Mouse (Mus musculus) activated CD4-positive, CD25-positive, alpha-beta regulatory T cell, adult 4 months (primary cell): Measurements from ENCODE around the gene Hcar1. TPM values are rescaled to one million over a fixed set of nuclear protein-coding genes. Genes with fewer than 3 reads are reported as not detected.

Experiments used
- ATAC-seq: one replicate; pipeline ENCODE4 v1.8.0; 2017
- polyA plus RNA-seq, 2 experiments: library from polyadenylated mRNA; unstranded; fragments of 100-300 nt; shearing (Covaris generic); gene quantifications; one replicate each; pipeline ENCODE4 v1.2.1; 2017

Hcar1 gene
- not detected for polyA plus RNA-seq

DNA sequence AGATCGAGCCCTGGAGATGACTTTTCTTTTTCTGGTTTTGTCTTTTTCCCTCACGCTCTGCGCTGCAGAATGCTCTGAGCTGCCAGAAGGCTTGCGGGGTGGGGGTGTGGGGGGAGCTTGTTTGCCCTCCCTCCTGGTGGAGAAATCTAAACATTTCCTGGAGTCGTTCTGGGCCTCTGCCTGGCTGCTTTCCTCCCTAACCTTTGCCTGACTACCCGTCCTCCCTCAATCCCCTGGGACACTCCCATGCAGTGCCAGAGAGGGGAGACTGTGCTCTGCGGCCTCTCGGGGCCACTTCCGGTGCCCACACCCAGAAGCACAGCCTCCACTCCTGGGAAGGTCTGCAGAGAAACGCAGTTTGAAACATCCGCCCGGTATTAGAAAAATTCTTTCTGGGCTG is at the start of gene Hcar1:
Gene Hcar1 (minus strand): TSS at position 93 of the 400 bp plus-strand sequence.
- ATAC-seq = no peak

DNA sequence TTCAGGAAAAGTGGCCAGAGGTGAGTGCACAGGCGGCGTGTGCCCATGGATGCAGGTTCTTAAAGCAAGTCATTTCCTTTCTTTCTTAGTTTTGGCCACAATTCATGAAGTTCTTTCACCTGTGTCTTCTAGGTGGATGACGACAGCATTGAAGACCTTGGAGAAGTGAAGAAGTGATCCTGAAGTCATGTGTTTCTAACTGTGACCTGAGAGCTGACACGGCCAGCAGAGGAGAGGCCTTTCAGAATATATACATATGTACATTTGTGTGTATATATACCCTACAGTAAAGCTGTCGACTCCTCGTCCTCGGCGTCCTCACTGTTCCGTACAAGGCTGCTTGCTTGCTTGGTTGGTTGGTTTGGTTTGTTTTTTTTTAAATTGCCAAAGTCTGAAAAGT is 47.3 kb upstream of the Hcar1 start, which contains the start of gene Gm43518:
Gene Gm43518 (plus strand): TSS at position 301 of the 400 bp plus-strand sequence.
- no peak for ATAC-seq

DNA sequence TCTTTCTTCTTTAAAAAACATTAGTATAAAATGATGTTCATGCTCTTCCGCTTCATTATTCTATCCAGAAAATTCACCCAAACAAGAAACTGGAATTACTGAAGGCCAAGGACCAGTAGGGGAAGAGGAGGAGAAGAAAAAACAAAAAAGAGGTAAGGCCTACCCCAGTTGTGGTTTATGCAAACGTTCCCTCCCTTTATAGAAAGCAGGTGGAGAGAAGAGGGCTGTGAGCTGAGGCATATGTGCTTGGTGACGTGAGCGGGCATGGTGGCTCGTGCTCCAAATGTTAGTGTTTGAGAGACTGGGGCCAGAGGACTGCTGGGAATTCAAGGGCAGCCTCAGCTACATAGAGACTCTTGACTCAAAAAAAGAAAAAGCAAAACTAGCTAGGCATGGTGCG is 42.3 kb upstream of the Hcar1 start:
- no peak for ATAC-seq

GRCm38 (mm10) chr5:123914852-123915251 is 35.0 kb upstream of the Hcar1 start:
- peak; percentile 93 for ATAC-seq

DNA sequence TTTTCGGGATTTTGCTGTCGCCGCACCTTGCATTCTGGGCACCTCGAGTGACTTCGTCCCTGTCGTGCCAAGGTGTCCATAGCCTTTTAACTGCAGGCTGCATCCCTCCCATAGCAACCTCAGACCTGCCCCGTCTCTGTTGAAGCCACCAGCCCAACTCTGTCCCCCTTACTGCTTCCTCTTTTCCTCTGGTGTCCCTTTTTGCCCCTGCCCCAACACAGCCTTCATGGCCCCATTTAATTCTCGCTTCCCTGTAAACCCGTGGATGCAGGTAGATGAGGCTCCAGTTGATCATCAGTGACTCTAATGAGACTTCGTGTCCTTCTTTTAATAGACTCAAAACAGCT is 27.8 kb upstream of the Hcar1 start:
- no peak for ATAC-seq

DNA sequence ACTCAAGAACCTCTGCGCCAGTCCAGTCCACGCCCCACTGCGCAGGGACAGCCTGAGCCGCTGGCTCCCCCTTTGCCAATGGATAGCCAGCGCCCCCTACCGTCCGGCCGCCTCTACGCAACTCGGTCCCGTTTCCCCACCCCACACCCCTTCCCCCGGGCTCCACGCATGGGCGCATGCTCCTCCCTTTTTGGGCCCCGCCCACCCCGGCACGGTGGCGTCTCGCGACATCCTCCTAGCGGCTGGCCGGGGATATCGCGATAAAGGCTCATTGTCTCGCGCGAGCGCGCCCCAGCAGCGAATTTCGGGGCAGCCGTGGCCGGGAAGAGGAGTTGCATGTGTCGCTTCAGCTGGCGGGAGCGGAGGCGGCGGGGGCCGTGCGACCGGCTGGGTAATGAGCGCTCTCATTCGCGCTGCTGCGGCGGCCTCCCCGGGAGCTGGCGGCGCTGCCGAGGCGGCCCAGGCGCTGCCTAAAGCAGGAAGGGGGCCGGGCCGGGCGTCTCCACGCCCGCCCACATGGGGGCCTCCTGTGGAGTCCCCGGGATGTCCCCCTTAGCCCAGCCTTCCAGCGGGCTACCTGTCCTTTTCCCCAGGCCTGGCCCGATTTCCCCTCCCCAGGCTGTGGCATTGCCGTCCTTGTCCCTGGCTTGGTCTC is 27.3 kb upstream of the Hcar1 start, which contains the start of gene Denr:
Gene Denr (plus strand): TSS at position 200 of the 655 bp plus-strand sequence.
- ATAC-seq = peak; percentile 95

DNA sequence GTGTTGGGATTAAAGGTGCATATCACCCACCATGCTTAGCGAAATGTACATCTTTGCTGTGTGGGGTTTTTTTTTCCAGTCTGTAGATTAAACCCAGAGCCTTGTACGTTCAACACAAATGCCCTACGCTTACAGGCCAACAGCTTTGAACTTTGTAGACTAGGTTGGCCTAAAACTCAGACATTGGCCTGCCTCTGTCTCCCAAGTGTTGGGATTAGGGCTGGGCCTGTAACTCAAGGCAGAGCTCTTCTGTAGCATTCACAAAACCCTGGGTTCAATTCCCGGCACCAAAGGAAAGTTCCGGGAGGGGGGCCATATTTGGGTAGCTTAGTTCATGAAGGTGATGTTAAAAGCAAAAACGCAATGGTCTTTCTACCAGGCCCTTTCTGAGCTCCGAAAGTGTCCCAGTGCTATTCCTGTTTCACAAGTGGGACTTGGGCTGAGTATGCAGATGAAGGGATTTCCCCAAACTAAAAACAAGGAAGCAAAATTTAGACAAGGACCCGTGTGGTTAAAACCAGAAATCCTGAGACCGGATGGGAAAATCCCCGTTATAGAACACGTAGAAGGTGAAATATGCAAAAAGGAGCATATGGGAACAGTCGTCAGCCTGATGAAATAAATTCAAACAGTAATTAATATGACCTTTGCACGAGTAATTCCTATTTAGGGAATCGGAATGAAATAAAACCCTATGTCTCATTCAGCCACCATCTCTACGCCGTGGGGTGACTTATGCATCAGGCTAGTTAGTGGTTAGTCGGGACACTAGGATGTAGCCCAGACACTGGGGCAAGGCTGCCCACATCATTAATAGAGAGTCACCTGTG is 26.5 kb upstream of the Hcar1 start:
- ATAC-seq = no peak

DNA sequence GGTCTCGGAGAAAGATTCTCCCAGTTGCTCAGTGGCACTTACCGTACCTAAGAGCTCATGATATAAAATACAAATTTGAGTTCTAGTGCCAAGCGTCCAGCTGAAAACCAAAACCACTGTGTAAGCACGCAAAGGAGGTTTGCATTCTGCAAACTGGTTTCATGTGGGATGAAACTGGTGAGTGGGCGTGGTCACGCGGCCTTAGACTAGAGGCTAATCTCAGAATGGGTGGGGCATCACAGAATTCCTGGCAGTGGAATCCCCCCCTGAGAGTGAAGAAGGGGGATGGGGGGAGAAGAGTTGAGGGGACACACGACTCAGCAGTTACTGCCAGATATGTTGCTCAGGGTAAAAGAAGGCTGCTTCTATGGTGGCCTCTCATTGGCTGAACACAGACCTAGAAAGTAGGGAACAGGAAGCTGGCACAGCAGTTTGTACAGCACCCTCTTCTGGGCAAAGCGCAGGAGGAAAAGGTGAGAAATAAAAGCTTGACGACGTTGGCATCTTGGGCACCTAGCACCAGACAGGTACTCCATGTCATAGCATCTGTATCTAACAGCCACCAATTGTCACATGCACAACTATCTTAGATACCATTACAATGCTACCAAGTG is 24.3 kb upstream of the Hcar1 start:
- no peak for ATAC-seq

DNA sequence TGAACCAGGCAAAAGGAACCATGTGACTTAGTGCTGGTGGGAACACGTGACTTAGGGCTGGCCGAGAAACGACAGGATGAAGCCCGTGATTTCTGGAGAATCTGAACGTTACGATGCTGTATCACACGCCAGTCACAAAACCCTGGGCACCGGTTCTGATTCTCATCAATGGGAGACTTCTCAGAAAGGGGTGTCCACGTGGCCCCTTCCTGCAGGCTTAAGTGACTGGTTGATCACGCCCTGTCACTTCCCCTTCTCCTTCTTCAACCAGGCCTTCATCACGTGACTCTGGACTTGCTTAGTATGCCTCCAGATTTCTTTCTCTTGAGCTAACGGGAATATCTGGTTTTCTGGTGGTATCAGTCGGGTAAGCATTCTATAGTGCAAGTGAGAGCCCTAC is 17.5 kb upstream of the Hcar1 start:
- ATAC-seq = no peak

- no peak for ATAC-seq
Measured at GRCm38 (mm10) chr5:123896395-123896794, 16.6 kb upstream of the Hcar1 start.

DNA sequence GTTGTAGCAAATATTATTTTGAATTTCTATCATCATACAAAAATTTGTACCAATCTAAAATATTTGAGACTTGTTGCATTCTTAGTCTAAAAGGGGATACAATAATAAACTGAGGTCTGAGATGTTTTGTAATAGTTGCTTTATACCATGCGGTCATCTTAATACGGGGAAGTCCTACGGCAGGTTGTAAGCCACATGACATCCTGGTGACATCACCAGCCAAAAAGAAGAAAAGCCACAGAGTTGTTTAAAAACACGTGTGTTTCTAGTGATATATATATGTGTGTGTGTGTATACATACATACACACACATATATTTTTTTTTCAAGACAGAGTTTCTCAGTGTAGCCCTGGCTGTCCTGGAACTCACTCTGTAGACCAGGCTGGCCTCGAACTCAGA is 13.7 kb upstream of the Hcar1 start:
- ATAC-seq = no peak

DNA sequence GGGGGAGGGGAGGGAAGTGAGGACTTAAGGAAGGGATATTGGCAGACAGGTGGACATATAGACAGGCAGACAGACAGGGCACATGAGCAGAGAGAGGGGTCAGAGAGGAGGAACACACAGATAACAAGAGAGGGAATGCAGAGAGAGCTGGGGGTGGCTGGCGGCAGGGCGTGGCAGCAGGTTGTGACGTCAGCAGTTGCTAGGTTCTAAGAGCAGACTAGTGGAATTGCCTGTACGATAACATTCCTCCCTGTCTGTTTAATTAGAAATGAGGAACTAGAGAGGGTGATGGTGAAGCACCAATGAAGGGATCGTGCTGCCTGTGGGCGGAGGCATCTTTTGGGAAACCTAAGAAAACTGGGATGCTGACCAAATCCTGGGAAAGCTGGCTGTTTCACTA is 11.8 kb upstream of the Hcar1 start:
- ATAC-seq = no peak

GRCm38 (mm10) chr5:123890987-123891386 is 11.2 kb upstream of the Hcar1 start:
- no peak for ATAC-seq

- no peak for ATAC-seq
Measured at GRCm38 (mm10) chr5:123890312-123890711, 10.5 kb upstream of the Hcar1 start.

DNA sequence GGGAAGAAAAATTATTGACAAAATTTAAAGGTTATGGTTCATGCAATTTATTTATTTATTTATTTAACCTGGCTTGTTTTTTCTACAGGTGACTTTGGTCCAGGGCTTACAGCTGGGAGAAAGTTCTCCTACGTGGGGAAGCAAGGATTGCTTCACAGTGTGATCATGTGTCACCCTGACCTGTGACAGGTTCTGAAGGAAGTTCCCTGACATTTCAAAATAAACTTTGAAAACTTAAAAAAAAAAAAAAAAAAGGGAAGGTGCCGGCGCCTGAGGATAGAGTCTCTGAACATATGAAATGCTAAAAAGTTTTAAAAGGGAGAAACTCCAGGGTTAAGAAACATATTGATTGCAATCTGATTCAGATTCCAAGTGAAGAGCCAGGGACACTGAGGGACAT is 6.5 kb upstream of the Hcar1 start:
- ATAC-seq = no peak

- ATAC-seq = no peak
Measured at GRCm38 (mm10) chr5:123884332-123884731, 4.5 kb upstream of the Hcar1 start.

DNA sequence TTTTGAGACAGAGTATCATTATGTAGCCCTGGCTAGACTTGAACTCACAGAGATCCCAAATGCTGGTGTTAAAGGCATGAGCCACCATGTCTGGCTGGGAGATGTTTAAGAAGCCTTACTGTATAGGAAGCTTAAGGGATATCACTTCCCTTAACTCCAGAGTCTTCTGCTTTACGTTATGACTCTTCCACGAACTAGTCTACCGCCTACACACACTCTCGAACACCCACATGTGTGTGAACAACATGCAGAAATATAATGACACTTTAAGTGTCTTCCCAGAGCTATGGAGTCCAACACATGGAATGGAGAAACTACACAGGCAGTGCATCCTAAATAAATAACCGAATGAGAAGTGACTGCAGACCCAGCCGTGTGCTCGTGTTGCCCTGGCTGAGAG is 4.1 kb upstream of the Hcar1 start:
- ATAC-seq = no peak

- no peak for ATAC-seq
Measured at GRCm38 (mm10) chr5:123880778-123881177, 958 bp upstream of the Hcar1 start.

DNA sequence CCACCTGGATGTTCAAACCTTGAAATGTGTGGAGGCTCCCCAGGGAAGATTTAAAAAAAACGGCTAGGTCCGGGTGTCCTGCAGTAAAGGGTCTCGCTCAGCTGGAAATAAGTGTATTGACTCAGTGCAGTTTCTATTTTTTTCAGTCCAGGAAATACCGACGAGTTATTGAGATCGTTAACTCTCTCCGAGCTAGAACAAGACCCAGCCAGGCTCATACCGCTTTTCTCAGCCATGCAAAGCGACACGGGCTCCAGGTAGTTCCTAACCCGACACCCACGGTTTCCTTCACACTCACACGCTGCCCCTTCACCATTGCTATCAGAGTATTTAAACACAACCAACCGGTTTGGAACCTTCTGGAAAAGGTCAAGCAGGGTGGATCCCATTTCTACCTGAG is 1.8 kb downstream of the Hcar1 start:
- no peak for ATAC-seq

GRCm38 (mm10) chr5:123874177-123874576 is 5.6 kb downstream of the Hcar1 start:
- no peak for ATAC-seq

DNA sequence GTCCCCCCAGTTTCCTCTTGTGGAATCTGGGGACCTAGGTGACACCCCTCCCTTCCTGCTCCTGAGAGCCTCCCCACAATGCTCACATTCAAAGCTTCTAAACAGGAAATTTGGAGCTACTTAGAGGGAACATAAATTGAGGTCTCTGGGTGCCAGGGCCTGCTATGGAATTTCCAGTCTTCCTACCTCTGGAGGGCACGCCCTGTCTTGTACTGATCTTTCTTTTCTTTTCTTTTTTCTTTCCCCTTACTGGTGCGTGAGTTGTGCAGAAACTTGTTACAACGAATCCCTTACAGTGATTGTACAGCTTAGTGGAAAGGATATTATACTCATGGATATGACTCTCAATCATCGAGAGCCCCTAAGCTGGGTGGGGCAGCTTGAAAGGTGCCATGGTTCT is 10.2 kb downstream of the Hcar1 start:
- no peak for ATAC-seq

GRCm38 (mm10) chr5:123866457-123866856 is 13.4 kb downstream of the Hcar1 start:
- ATAC-seq = no peak

- ATAC-seq = no peak
Measured at GRCm38 (mm10) chr5:123865365-123865764, 14.5 kb downstream of the Hcar1 start, which contains the start of gene Hcar2. Hcar2 (minus strand) TSS chr5:123865499.

- ATAC-seq = no peak
Measured at GRCm38 (mm10) chr5:123863934-123864333, 15.9 kb downstream of the Hcar1 start.
